Mouse (Mus musculus): ENCODE results near the gene Ppl. TPM values are rescaled to one million over a fixed set of nuclear protein-coding genes. Genes with fewer than 3 reads are reported as not detected.

Gene Ppl
- polyA plus RNA-seq, 1 experiment = 0.16 TPM

DNA sequence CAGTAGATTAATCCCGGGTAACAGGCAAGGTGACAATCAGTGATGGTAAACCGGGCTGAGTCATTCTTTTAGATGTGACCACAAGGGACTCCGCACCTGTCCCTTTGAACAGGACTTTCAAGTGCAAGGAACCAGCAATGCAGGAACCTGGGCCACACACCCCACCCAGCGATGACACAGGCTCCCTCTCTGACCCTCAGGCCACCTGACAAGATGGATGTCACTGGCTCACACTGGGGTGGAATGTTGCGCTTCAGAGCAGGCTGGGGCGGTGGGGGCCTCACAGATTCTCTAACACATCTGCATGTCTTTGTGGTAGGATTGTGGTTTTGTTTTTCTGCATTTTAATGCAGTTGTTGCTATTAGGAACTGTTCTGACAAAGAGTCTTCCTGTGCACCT is 8.7 kb downstream of the Ppl start:
- TF ChIP-seq POLR2A (IDR thresholded peaks at IDR 0.05; ENCODE audit: control insufficient read depth, low read depth, low read length) = no peak
- no peak for TF ChIP-seq CTCF (IDR thresholded peaks at IDR 0.05; ENCODE audit: control insufficient read depth, insufficient read depth, insufficient replicate concordance, low read depth, low read length)
- no peaks in the 10 kb centered on the region for H3K36me3 ChIP-seq (ENCODE audit: control insufficient read depth, insufficient read depth, low read length)
- H3K27me3 ChIP-seq (ENCODE audit: control insufficient read depth, insufficient read depth, low read length) = no peaks in the 10 kb centered on the region
- no peak overlapping the region for H3K4me3 ChIP-seq (ENCODE audit: control insufficient read depth, low read depth, low read length)
- no peaks in the 10 kb centered on the region for H3K4me1 ChIP-seq (ENCODE audit: control insufficient read depth, insufficient read depth, low read length)
- no peak overlapping the region for H3K27ac ChIP-seq (ENCODE audit: control insufficient read depth, insufficient read depth, low read depth, low read length)

DNA sequence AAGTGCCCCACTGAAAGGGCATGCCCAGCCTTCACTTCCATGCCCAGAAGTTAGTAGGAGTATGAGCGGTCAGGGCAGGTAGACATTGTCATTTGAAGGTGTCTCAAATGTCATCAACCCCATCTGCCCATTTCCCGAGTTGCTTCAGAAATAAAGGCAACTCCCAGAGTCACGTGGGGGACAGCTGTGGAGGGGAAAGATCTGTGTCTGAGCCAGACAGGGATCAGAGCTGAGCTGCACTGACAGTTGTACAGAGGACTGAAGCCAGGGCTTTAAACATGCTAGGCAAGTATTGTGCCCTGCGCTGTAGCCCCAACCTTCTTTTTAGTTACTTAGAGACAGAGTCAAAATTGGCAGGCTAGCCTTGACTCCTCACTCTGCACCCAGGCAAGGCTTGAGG is 12.4 kb downstream of the Ppl start:
- no peaks in the 10 kb centered on the region for H3K4me1 ChIP-seq (ENCODE audit: control insufficient read depth, insufficient read depth, low read length)
- TF ChIP-seq POLR2A (IDR thresholded peaks at IDR 0.05; ENCODE audit: control insufficient read depth, low read depth, low read length) (no peak), CTCF (IDR thresholded peaks at IDR 0.05; ENCODE audit: control insufficient read depth, insufficient read depth, insufficient replicate concordance, low read depth, low read length) (no peak)
- H3K27ac ChIP-seq (ENCODE audit: control insufficient read depth, insufficient read depth, low read depth, low read length) = no peak overlapping the region
- no peak overlapping the region for H3K4me3 ChIP-seq (ENCODE audit: control insufficient read depth, low read depth, low read length)
- H3K27me3 ChIP-seq (ENCODE audit: control insufficient read depth, insufficient read depth, low read length) = no peaks in the 10 kb centered on the region
- H3K36me3 ChIP-seq (ENCODE audit: control insufficient read depth, insufficient read depth, low read length) = no peaks in the 10 kb centered on the region

DNA sequence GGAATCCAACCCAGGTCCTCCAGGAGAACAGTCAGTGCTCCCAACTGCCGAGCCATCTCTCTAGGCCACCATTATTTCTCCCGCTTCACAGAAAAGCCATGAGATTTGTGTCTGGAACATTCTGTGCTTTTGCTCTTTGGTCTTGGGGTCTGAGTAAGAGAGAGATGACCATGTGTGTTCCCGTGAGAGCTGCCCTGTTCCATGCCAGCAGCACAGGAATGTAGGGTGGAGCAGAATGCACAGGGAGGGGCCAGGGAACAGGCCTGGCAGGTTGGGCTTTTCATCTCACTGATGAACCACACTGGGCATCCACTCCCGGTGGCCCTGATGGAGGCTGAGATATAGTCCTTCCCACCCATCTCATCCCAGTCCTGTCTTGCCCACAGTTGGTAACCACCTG is 12.8 kb downstream of the Ppl start:
- Histone ChIP-seq H3K4me1 (ENCODE audit: control insufficient read depth, insufficient read depth, low read length) (no peaks in the 10 kb centered on the region), H3K36me3 (ENCODE audit: control insufficient read depth, insufficient read depth, low read length) (no peaks in the 10 kb centered on the region), H3K4me3 (ENCODE audit: control insufficient read depth, low read depth, low read length) (no peak overlapping the region), H3K27ac (ENCODE audit: control insufficient read depth, insufficient read depth, low read depth, low read length) (no peak overlapping the region), H3K27me3 (ENCODE audit: control insufficient read depth, insufficient read depth, low read length) (no peaks in the 10 kb centered on the region)
- TF ChIP-seq CTCF (IDR thresholded peaks at IDR 0.05; ENCODE audit: control insufficient read depth, insufficient read depth, insufficient replicate concordance, low read depth, low read length) (no peak), POLR2A (IDR thresholded peaks at IDR 0.05; ENCODE audit: control insufficient read depth, low read depth, low read length) (no peak)

DNA sequence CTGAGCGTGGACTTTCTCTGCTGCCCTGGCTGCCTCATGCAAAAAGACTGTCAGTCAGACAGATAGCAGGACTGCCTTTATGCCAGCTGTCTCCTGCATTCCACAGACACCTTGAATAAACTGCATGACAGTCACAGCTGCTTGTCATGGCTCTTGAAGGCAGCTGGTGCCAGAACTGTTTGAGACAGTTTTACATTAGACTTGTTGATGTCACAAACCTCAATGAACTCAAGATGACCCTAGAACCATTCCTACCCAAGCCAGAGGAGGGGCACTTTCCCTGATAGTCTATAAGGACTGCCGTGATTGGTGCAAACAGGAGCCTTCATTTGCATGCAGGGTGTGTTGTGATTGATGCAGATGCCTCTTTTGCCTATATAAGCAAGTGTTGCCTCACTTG is 18.6 kb downstream of the Ppl start:
- H3K27me3 ChIP-seq (ENCODE audit: control insufficient read depth, insufficient read depth, low read length) = no peaks in the 10 kb centered on the region
- no peaks in the 10 kb centered on the region for H3K4me1 ChIP-seq (ENCODE audit: control insufficient read depth, insufficient read depth, low read length)
- no peak overlapping the region for H3K27ac ChIP-seq (ENCODE audit: control insufficient read depth, insufficient read depth, low read depth, low read length)
- no peaks in the 10 kb centered on the region for H3K36me3 ChIP-seq (ENCODE audit: control insufficient read depth, insufficient read depth, low read length)
- H3K4me3 ChIP-seq (ENCODE audit: control insufficient read depth, low read depth, low read length) = no peak overlapping the region
- TF ChIP-seq POLR2A (IDR thresholded peaks at IDR 0.05; ENCODE audit: control insufficient read depth, low read depth, low read length) = no peak
- TF ChIP-seq CTCF (IDR thresholded peaks at IDR 0.05; ENCODE audit: control insufficient read depth, insufficient read depth, insufficient replicate concordance, low read depth, low read length) = no peak

DNA sequence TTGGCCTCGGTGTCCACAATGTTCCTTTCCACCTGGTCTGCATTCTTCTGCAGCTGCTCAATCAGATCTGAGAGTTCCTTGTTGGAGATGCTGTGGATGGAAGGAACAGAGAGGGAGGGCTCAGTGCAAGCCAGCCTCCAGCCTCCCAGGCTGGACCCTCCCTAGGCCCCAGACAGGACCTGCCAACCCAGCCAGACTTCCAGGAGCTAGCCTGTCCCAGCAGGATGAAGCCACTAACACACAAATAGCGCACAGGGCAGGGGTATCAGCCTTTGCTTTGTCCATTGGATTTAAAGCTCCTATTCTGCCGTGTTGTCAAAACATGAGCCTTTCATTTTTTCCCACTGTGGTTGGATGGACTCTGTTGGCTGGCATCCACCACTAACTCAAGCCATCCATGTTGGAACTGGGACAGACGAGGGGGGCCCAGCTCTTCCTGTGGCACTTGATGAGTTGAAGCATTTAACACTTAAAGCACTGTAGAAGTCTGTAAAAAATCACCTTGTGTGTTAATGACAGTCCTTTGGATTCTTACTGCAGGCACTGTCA is 19.1 kb downstream of the Ppl start:
- no peaks in the 10 kb centered on the region for H3K4me1 ChIP-seq (ENCODE audit: control insufficient read depth, insufficient read depth, low read length)
- no peaks in the 10 kb centered on the region for H3K27me3 ChIP-seq (ENCODE audit: control insufficient read depth, insufficient read depth, low read length)
- H3K4me3 ChIP-seq (ENCODE audit: control insufficient read depth, low read depth, low read length) = no peak overlapping the region
- TF ChIP-seq POLR2A (IDR thresholded peaks at IDR 0.05; ENCODE audit: control insufficient read depth, low read depth, low read length) = no peak
- no peaks in the 10 kb centered on the region for H3K36me3 ChIP-seq (ENCODE audit: control insufficient read depth, insufficient read depth, low read length)
- no peak overlapping the region for H3K27ac ChIP-seq (ENCODE audit: control insufficient read depth, insufficient read depth, low read depth, low read length)

DNA sequence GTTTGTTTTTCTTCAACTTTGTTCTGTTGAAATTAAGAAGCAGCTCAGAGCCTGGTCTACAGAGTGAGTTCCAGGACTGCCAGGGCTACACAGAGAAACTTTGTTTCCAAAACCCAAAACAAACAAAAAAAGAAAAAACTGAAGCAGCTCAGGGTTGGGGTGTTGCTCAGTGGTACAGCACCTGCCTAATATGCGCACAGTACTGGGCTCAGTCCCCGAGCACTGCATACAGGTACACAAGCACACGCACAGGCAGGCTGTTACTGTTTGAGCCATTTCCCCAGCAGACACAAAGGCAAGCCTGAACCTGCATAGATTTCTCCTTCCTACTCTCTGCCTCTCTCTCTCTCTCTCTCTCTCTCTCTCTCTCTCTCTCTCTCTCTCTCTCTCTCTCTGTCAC is 21.2 kb downstream of the Ppl start:
- no peaks in the 10 kb centered on the region for H3K36me3 ChIP-seq (ENCODE audit: control insufficient read depth, insufficient read depth, low read length)
- no peaks in the 10 kb centered on the region for H3K27me3 ChIP-seq (ENCODE audit: control insufficient read depth, insufficient read depth, low read length)
- no peak overlapping the region for H3K27ac ChIP-seq (ENCODE audit: control insufficient read depth, insufficient read depth, low read depth, low read length)
- no peaks in the 10 kb centered on the region for H3K4me1 ChIP-seq (ENCODE audit: control insufficient read depth, insufficient read depth, low read length)
- H3K4me3 ChIP-seq (ENCODE audit: control insufficient read depth, low read depth, low read length) = no peak overlapping the region
- no peak for TF ChIP-seq POLR2A (IDR thresholded peaks at IDR 0.05; ENCODE audit: control insufficient read depth, low read depth, low read length)
- TF ChIP-seq CTCF (IDR thresholded peaks at IDR 0.05; ENCODE audit: control insufficient read depth, insufficient read depth, insufficient replicate concordance, low read depth, low read length) = no peak

DNA sequence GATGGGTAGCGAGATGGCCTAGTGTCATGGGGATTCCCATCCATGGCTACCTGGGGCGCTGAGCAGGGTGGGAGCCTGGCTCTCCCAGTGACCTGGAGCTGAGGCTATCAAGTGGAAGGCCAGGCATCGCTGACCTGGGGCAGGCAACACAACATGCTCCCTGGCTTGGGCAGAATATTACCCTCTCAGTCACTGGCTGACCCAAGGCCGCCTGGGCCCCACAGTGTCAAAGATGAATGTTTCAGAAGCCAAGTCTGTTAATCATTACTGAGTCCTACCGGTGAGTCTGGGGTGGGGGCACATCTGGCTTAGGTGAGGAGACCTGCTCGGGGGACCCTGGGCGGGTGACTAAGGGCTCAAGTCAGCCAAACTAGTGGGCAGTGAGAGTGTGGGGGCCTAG is 22.3 kb downstream of the Ppl start:
- no peak for TF ChIP-seq POLR2A (IDR thresholded peaks at IDR 0.05; ENCODE audit: control insufficient read depth, low read depth, low read length)
- TF ChIP-seq CTCF (IDR thresholded peaks at IDR 0.05; ENCODE audit: control insufficient read depth, insufficient read depth, insufficient replicate concordance, low read depth, low read length) = no peak
- Histone ChIP-seq H3K4me3 (ENCODE audit: control insufficient read depth, low read depth, low read length) (no peak overlapping the region), H3K27me3 (ENCODE audit: control insufficient read depth, insufficient read depth, low read length) (no peaks in the 10 kb centered on the region), H3K4me1 (ENCODE audit: control insufficient read depth, insufficient read depth, low read length) (no peaks in the 10 kb centered on the region), H3K27ac (ENCODE audit: control insufficient read depth, insufficient read depth, low read depth, low read length) (no peak overlapping the region), H3K36me3 (ENCODE audit: control insufficient read depth, insufficient read depth, low read length) (no peaks in the 10 kb centered on the region)

DNA sequence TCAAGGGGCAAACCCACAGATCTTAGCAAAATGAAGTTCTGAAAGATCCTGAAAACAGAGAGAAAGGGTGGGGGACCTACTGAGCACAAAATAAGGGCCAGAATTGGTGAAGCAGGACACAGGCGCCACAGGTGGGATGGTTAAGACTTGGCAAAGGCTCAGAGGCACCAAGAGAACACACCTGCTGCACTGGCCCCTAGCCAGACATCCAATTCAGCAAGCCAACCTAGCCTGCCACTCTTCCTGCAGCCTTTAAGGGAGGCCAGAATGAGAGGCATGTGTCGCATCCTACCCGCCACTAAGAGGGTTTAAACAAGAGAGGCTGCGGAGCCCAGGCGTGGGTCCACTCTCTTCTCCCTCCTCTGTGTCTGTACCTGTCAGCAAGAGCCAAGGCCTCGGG is 31.2 kb downstream of the Ppl start:
- Histone ChIP-seq H3K36me3 (ENCODE audit: control insufficient read depth, insufficient read depth, low read length) (no peaks in the 10 kb centered on the region), H3K4me3 (ENCODE audit: control insufficient read depth, low read depth, low read length) (no peak overlapping the region), H3K27me3 (ENCODE audit: control insufficient read depth, insufficient read depth, low read length) (no peaks in the 10 kb centered on the region), H3K4me1 (ENCODE audit: control insufficient read depth, insufficient read depth, low read length) (no peaks in the 10 kb centered on the region), H3K27ac (ENCODE audit: control insufficient read depth, insufficient read depth, low read depth, low read length) (no peak overlapping the region)
- TF ChIP-seq POLR2A (IDR thresholded peaks at IDR 0.05; ENCODE audit: control insufficient read depth, low read depth, low read length) (no peak), CTCF (IDR thresholded peaks at IDR 0.05; ENCODE audit: control insufficient read depth, insufficient read depth, insufficient replicate concordance, low read depth, low read length) (no peak)
